Mouse (Mus musculus): Measurements from ENCODE around the gene Arhgap8. TPM values are rescaled to one million over a fixed set of nuclear protein-coding genes. Genes with fewer than 3 reads are reported as not detected.
A peak's percentile ranks its signal among the peaks of the same experiment; 100 is the strongest.

Gene Arhgap8
- polyA plus RNA-seq, 1 experiment from 2014 or later = 4.9 TPM

GRCm38 (mm10) chr15:84679090-84679489 lies 40.8 kb upstream of the Arhgap8 start:
- no peak for DNase-seq (ENCODE audit: low spot score)
- H3K4me2 ChIP-seq (ENCODE audit: low read depth) = no peak overlapping the region
- ATAC-seq (ENCODE audit: insufficient read depth, low FRiP score, low TSS enrichment) = no peak
- no peak overlapping the region for H3K27ac ChIP-seq (ENCODE audit: low read depth, low read length)
- no peaks in the 10 kb centered on the region for H3K9me3 ChIP-seq (ENCODE audit: control insufficient read depth, low read length)
- 96% methylated on average over 4 of the region's 4 CpGs for WGBS
- no peak overlapping the region for H3K4me3 ChIP-seq (ENCODE audit: low read depth, low read length)
- H3K9ac ChIP-seq (ENCODE audit: low read length) = no peak overlapping the region
- peaks cover 3% of the 10 kb centered on the region for H3K4me1 ChIP-seq (ENCODE audit: control insufficient read depth, insufficient read depth, low read length)
- no peaks in the 10 kb centered on the region for H3K27me3 ChIP-seq (ENCODE audit: control insufficient read depth, insufficient read depth, low read length)
- H3K36me3 ChIP-seq (ENCODE audit: control insufficient read depth, insufficient read depth, low read length) = no peaks in the 10 kb centered on the region

GRCm38 (mm10) chr15:84679794-84680193 lies 40.1 kb upstream of the Arhgap8 start:
- no peak overlapping the region for H3K4me2 ChIP-seq (ENCODE audit: low read depth)
- WGBS = 75% methylated on average over 3 of the region's 3 CpGs
- peaks cover 3% of the 10 kb centered on the region for H3K4me1 ChIP-seq (ENCODE audit: control insufficient read depth, insufficient read depth, low read length)
- no peak overlapping the region for H3K9ac ChIP-seq (ENCODE audit: low read length)
- H3K27ac ChIP-seq (ENCODE audit: low read depth, low read length) = no peak overlapping the region
- no peaks in the 10 kb centered on the region for H3K36me3 ChIP-seq (ENCODE audit: control insufficient read depth, insufficient read depth, low read length)
- no peaks in the 10 kb centered on the region for H3K27me3 ChIP-seq (ENCODE audit: control insufficient read depth, insufficient read depth, low read length)
- no peak for DNase-seq (ENCODE audit: low spot score)
- no peak overlapping the region for H3K4me3 ChIP-seq (ENCODE audit: low read depth, low read length)
- no peak for ATAC-seq (ENCODE audit: insufficient read depth, low FRiP score, low TSS enrichment)
- no peaks in the 10 kb centered on the region for H3K9me3 ChIP-seq (ENCODE audit: control insufficient read depth, low read length)

- peak; percentile 75 for ATAC-seq (ENCODE audit: insufficient read depth, low FRiP score, low TSS enrichment)
- Histone ChIP-seq H3K4me3 (ENCODE audit: low read depth, low read length) (peak overlapping the region; percentile 60), H3K27me3 (ENCODE audit: control insufficient read depth, insufficient read depth, low read length) (no peaks in the 10 kb centered on the region)
Measured at GRCm38 (mm10) chr15:84680545-84681454, 39.1 kb upstream of the Arhgap8 start.

GRCm38 (mm10) chr15:84681455-84682193 lies 38.2 kb upstream of the Arhgap8 start:
- peak overlapping the region; percentile 94 for H3K4me2 ChIP-seq (ENCODE audit: low read depth)
- peak overlapping the region; percentile 54 for H3K9ac ChIP-seq (ENCODE audit: low read length)
- H3K4me1 ChIP-seq (ENCODE audit: control insufficient read depth, insufficient read depth, low read length) = peaks cover 3% of the 10 kb centered on the region
- H3K4me3 ChIP-seq (ENCODE audit: low read depth, low read length) = peak overlapping the region; percentile 60
- H3K27me3 ChIP-seq (ENCODE audit: control insufficient read depth, insufficient read depth, low read length) = no peaks in the 10 kb centered on the region
- 1% methylated on average over 31 of the region's 31 CpGs for WGBS
- DNase-seq (ENCODE audit: low spot score) (peak; percentile 78), ATAC-seq (ENCODE audit: insufficient read depth, low FRiP score, low TSS enrichment) (peak; percentile 51; the same call in 1 of the 2 replicates)
- no peaks in the 10 kb centered on the region for H3K9me3 ChIP-seq (ENCODE audit: control insufficient read depth, low read length)
- peak overlapping the region; percentile 41; the same call in 1 of the 2 replicates for H3K27ac ChIP-seq (ENCODE audit: low read depth, low read length)
- no peaks in the 10 kb centered on the region for H3K36me3 ChIP-seq (ENCODE audit: control insufficient read depth, insufficient read depth, low read length)

More at GRCm38 (mm10) chr15:84680545-84681454, 39.1 kb upstream of the Arhgap8 start:
- WGBS = under 1% methylated on average over 60 of the region's 77 CpGs
- Histone ChIP-seq H3K36me3 (ENCODE audit: control insufficient read depth, insufficient read depth, low read length) (no peaks in the 10 kb centered on the region), H3K9ac (ENCODE audit: low read length) (peak overlapping the region; percentile 54), H3K9me3 (ENCODE audit: control insufficient read depth, low read length) (no peaks in the 10 kb centered on the region), H3K4me2 (ENCODE audit: low read depth) (peak overlapping the region; percentile 94), H3K4me1 (ENCODE audit: control insufficient read depth, insufficient read depth, low read length) (peaks cover 3% of the 10 kb centered on the region), H3K27ac (ENCODE audit: low read depth, low read length) (peak overlapping the region; percentile 41; the same call in 1 of the 2 replicates)
- peak; percentile 88 for DNase-seq (ENCODE audit: low spot score)

GRCm38 (mm10) chr15:84682206-84682605 lies 37.6 kb upstream of the Arhgap8 start:
- no peaks in the 10 kb centered on the region for H3K36me3 ChIP-seq (ENCODE audit: control insufficient read depth, insufficient read depth, low read length)
- 71% methylated on average over 3 of the region's 3 CpGs for WGBS
- DNase-seq (ENCODE audit: low spot score) (no peak), ATAC-seq (ENCODE audit: insufficient read depth, low FRiP score, low TSS enrichment) (no peak)
- no peaks in the 10 kb centered on the region for H3K9me3 ChIP-seq (ENCODE audit: control insufficient read depth, low read length)
- peak overlapping the region; percentile 94 for H3K4me2 ChIP-seq (ENCODE audit: low read depth)
- no peak overlapping the region for H3K9ac ChIP-seq (ENCODE audit: low read length)
- H3K4me3 ChIP-seq (ENCODE audit: low read depth, low read length) = peak overlapping the region; percentile 60; the same call in 1 of the 2 replicates
- no peak overlapping the region for H3K27ac ChIP-seq (ENCODE audit: low read depth, low read length)
- H3K27me3 ChIP-seq (ENCODE audit: control insufficient read depth, insufficient read depth, low read length) = no peaks in the 10 kb centered on the region
- peaks cover 3% of the 10 kb centered on the region for H3K4me1 ChIP-seq (ENCODE audit: control insufficient read depth, insufficient read depth, low read length)

GRCm38 (mm10) chr15:84682821-84683220 lies 37.0 kb upstream of the Arhgap8 start:
- Histone ChIP-seq H3K4me3 (ENCODE audit: low read depth, low read length) (no peak overlapping the region), H3K4me1 (ENCODE audit: control insufficient read depth, insufficient read depth, low read length) (peaks cover 3% of the 10 kb centered on the region), H3K9me3 (ENCODE audit: control insufficient read depth, low read length) (no peaks in the 10 kb centered on the region), H3K4me2 (ENCODE audit: low read depth) (no peak overlapping the region), H3K27me3 (ENCODE audit: control insufficient read depth, insufficient read depth, low read length) (no peaks in the 10 kb centered on the region), H3K9ac (ENCODE audit: low read length) (no peak overlapping the region), H3K27ac (ENCODE audit: low read depth, low read length) (no peak overlapping the region), H3K36me3 (ENCODE audit: control insufficient read depth, insufficient read depth, low read length) (no peaks in the 10 kb centered on the region)
- no peak for DNase-seq (ENCODE audit: low spot score)
- 74% methylated on average over 5 of the region's 5 CpGs for WGBS
- no peak for ATAC-seq (ENCODE audit: insufficient read depth, low FRiP score, low TSS enrichment)

- Histone ChIP-seq H3K9me3 (ENCODE audit: control insufficient read depth, low read length) (no peaks in the 10 kb centered on the region), H3K4me3 (ENCODE audit: low read depth, low read length) (no peak overlapping the region), H3K9ac (ENCODE audit: low read length) (no peak overlapping the region), H3K36me3 (ENCODE audit: control insufficient read depth, insufficient read depth, low read length) (no peaks in the 10 kb centered on the region), H3K27ac (ENCODE audit: low read depth, low read length) (no peak overlapping the region), H3K27me3 (ENCODE audit: control insufficient read depth, insufficient read depth, low read length) (no peaks in the 10 kb centered on the region), H3K4me1 (ENCODE audit: control insufficient read depth, insufficient read depth, low read length) (peaks cover 3% of the 10 kb centered on the region), H3K4me2 (ENCODE audit: low read depth) (no peak overlapping the region)
- 61% methylated on average over 5 of the region's 5 CpGs for WGBS
- DNase-seq (ENCODE audit: low spot score) (no peak), ATAC-seq (ENCODE audit: insufficient read depth, low FRiP score, low TSS enrichment) (no peak)
Measured at GRCm38 (mm10) chr15:84684520-84684919, 35.3 kb upstream of the Arhgap8 start.

GRCm38 (mm10) chr15:84685417-84685816 lies 34.4 kb upstream of the Arhgap8 start:
- Histone ChIP-seq H3K4me2 (ENCODE audit: low read depth) (no peak overlapping the region), H3K4me1 (ENCODE audit: control insufficient read depth, insufficient read depth, low read length) (peaks cover 3% of the 10 kb centered on the region), H3K27me3 (ENCODE audit: control insufficient read depth, insufficient read depth, low read length) (no peaks in the 10 kb centered on the region), H3K9me3 (ENCODE audit: control insufficient read depth, low read length) (no peaks in the 10 kb centered on the region), H3K36me3 (ENCODE audit: control insufficient read depth, insufficient read depth, low read length) (no peaks in the 10 kb centered on the region), H3K27ac (ENCODE audit: low read depth, low read length) (no peak overlapping the region), H3K4me3 (ENCODE audit: low read depth, low read length) (no peak overlapping the region), H3K9ac (ENCODE audit: low read length) (no peak overlapping the region)
- 63% methylated on average over 3 of the region's 3 CpGs for WGBS
- DNase-seq (ENCODE audit: low spot score) = no peak
- no peak for ATAC-seq (ENCODE audit: insufficient read depth, low FRiP score, low TSS enrichment)

Data from neural tube, embryonic 11.5 days (tissue).